Mouse (Mus musculus): ENCODE results near the gene Slc38a9.

Gene Slc38a9

DNA sequence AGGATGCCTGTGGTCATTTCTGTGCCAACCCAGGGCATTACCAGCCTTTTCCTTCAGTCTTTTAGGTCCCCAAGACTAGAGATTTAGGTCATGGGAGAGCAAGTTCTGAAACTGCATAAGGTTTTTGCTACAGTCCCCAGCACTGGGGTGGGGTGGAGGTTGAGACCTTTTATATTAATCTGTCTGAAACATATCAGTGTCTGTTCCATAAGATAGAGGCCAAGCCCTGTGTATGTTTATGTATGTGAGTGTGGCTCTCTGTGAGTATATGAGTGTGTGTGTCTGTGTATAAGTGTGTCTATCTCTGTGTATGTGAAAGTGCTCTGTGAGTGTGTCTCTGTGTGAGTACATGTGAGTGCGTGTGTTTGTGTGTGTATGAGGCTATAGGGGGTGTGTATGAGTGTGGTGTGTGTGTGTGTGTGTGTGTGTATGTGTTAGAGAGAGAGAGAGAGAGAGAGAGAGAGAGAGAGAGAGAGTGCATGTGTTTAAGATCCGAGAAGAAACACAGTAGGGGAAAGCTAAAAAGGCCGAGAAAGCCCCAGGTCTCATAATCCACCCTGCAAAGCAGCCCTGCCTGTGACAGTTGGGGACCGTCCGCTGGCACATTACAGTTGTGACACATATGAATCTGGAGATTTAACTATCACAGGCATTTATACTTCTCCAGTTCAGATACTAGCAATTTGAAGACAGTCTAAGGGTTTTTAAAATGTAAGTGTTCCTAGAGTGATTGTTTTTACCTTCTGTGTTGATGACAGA lies 85.6 kb downstream of the Slc38a9 start:
- DNase-seq (ENCODE audit: low read depth, low spot score): no peak

GRCm38 (mm10) chr13:112746695-112747055 lies 86.1 kb downstream of the Slc38a9 start:
- DNase-seq (ENCODE audit: low read depth, low spot score): no peak

DNA sequence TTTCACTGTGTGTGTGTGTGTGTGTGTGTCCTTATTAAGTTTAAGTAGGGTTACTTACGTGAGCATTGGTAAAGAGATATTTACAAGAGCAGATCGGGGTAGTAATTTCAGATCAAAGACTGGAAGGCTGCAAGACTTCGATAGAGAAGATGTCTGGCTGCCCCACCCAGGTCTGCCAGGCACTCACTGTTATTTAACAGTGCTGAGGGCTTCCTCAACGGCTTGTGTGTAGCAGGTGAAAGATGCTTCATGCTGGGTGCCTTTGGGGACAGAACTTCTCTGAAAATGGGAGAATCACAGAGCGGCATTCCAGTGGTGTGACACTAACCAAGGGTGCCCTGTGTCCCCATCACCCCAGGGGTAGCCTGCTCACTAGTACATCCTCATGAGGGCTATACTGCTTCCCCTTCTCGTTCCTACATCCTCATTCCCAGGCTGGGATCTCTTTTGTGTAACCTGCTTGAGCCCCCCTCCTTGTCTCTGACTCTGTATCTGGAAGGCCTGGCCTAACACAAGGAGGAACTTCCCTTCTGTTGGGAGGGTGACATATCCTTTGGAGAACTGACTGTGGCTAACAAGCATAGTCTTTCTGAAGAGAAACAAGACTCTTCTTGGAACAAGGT lies 87.4 kb downstream of the Slc38a9 start:
- DNase-seq (ENCODE audit: low read depth, low spot score): no peak

GRCm38 (mm10) chr13:112748808-112749510 lies 88.4 kb downstream of the Slc38a9 start:
- no peak for DNase-seq (ENCODE audit: low read depth, low spot score)

GRCm38 (mm10) chr13:112749881-112750280 lies 89.3 kb downstream of the Slc38a9 start:
- no peak for DNase-seq (ENCODE audit: low read depth, low spot score)

- DNase-seq (ENCODE audit: low read depth, low spot score): peak; percentile 14
These were observed 91.1 kb downstream of the Slc38a9 start for GRCm38 (mm10) chr13:112751454-112752308.

DNA sequence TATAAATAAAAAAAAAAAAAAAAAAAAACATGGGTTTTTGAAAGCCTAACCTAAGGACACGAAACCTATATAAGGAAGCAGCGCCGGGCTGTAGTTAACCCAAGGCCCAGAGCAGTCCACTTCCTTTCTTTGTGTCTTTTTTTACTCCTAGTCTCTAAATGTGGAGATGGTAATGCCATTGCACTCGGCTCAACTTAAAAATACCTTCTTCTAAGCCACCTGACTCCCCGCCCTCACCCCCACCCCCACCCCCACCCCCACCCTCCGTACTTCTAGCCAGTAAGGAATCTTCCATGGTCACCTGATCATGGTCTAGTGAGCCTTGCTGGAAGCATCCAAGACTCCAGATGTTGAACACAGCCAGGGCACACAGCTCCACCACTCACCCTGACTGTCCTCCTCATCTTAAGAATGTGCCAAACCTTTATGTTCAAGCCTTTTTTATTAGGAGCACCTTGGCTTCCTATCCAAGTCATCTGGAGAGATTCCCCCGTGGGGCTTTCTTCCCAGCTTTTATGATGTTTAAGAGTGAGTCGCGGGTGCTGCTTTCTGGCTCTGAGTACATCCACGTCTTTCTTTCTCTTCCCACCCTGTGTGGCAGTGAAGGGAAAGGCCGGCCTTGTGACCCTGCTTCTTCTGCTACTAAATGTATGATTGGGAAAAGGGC lies 91.9 kb downstream of the Slc38a9 start:
- DNase-seq (ENCODE audit: low read depth, low spot score): no peak

DNA sequence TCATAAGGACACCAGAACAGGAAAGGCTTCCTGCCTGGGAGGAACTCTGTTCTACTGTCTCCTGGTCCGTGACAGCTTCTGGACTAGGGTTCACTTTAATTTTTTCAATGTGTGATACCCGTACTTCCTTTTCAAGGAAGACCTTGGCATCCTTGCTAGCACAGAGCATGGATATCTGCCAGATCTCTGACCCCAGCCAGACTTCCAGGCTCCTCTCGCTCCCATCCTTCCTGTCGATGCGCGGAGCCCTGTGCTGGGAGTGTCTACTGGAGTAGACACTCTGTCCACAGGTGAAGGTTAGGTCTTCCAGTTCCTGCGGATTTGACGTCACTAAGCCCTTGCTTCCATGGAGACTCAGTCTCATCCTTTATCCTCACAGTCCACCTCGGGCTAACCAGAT lies 93.0 kb downstream of the Slc38a9 start:
- DNase-seq (ENCODE audit: low read depth, low spot score): no peak

DNA sequence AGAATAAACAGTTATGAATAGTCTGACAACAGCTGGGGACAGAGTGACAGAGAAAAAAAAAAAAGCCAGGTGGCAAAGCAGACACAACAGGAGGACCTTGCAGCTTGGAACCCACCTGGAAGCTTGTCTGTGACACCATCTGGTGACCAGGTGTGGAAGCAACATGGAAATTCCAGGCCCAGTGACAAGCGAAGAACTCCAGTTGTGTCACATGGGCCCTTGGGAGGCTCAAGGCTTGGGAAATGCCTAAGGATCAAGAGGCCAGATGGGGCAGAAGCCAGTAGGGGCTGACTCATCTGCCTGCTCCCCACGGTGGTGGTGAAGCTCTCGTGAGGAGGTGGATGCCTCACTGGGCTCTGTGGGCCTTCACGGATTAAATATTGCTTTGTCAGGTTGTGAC lies 94.3 kb downstream of the Slc38a9 start:
- DNase-seq (ENCODE audit: low read depth, low spot score): no peak

DNA sequence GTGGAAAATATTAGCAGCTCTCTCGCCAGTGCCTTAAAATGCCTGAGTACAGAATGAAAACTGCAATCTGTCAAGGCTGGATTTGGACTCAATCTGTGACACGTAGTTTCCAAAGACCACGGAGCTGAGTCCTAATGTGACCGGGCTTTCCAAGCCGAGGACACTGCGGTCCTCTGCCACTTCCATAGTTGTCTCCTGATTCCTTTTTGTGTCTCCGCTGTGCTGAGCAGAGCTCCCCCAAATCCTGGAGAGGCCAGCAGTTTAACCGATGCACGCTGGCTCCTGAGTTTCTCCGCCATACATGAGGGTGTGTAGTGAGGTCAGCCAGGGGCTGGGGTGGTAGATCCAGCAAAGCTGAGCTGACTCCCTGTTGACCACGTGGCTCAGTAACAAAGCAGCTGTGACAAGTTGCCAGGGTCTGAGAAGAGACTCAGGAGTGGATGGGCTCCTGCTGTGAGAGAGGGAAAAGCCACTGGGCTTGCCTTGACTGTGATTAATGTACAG lies 95.0 kb downstream of the Slc38a9 start:
- DNase-seq (ENCODE audit: low read depth, low spot score): no peak

DNA sequence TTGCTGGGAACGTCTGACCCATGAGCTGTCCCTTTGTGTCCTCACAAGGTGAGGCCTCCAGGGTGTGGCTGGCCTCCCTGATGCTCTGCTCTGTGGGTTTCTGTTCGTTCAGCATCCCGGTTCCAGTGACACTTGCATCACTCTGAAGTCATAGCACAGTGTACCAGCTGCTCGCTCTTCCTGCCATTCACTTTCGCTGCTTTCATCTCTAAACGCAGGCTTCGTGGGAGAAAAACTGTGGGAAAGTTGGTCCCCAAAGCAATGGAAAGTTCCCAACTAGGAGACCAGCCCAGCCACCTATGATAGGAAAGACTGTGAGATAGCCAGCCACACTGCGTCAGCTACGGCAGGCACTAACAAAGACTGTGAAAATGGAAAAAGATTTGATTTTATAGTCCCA lies 96.8 kb downstream of the Slc38a9 start:
- no peak for DNase-seq (ENCODE audit: low read depth, low spot score)

DNA sequence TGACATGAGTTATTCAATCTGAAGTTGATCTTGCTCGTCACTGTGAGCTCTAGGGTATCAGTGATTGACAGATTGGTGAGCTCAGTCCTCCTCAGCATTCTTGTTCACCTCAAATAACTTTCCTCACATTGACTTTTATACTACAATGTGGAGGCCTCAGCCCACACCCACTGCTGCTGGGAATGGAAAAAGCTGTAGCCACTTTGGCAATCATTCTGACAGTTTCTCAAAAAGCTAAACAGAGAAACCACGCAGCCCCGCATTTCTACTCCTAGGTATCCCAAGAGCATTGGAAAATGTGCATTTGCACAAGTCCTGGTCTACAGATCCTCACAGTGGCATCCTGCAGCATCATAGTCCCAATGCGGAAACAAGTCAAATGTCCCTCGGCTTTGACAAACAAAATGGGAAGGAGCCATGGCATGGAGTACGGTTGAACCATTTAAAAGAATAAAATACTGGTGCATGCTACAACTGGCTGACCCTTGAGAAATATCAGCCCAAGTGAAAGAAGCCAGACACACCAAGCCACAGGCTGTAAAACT lies 98.1 kb downstream of the Slc38a9 start:
- no peak for DNase-seq (ENCODE audit: low read depth, low spot score)

DNA sequence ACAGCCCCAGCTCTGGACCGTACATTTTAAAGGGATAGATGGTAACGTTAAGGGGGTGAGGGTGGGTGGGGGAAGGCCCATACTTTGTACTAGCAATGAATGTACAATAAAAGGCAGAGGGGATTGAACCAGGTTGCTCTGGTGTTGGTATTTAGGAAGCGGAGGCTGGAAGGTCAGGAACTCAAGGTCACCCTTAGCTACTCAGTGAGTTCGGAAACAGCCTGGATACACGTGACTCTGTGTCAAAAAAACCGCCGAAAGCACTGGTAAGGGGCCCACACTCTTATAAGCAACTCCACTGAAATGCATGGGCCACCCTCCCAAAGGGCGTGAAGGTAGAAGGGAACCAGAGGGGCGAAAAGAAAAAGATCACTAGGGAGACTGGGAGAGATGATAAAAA lies 98.8 kb downstream of the Slc38a9 start:
- DNase-seq (ENCODE audit: low read depth, low spot score): no peak

GRCm38 (mm10) chr13:112759777-112760537 lies 99.4 kb downstream of the Slc38a9 start:
- no peak for DNase-seq (ENCODE audit: low read depth, low spot score)

- peak; percentile 20 for DNase-seq (ENCODE audit: low read depth, low spot score)
These were observed 100.0 kb downstream of the Slc38a9 start for GRCm38 (mm10) chr13:112760538-112760881.

DNA sequence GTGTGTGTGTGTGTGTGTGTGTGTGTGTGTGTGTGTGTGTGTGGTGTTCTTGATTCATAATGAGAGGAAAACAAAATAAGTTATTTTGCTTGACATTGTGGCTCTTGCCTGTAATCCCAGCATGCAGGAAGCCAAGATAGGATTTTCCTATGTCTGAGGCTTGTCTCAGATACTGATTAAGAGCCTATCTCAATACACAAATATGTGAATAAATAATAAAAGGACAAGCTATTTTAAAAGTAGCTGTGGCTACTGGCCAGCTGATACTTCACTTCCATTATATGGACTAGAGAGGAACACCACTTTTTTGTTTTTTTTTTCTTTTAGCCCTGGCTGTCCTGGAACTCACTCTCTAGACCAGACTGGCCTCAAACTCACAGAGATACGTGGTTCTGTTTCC lies 101.2 kb downstream of the Slc38a9 start:
- no peak for DNase-seq (ENCODE audit: low read depth, low spot score)

GRCm38 (mm10) chr13:112762548-112762947 lies 102.0 kb downstream of the Slc38a9 start:
- DNase-seq (ENCODE audit: low read depth, low spot score): no peak

GRCm38 (mm10) chr13:112763531-112764091 lies 103.1 kb downstream of the Slc38a9 start:
- DNase-seq (ENCODE audit: low read depth, low spot score): no peak

GRCm38 (mm10) chr13:112764556-112764955 lies 104.0 kb downstream of the Slc38a9 start:
- no peak for DNase-seq (ENCODE audit: low read depth, low spot score)

GRCm38 (mm10) chr13:112765654-112766053 lies 105.1 kb downstream of the Slc38a9 start:
- no peak for DNase-seq (ENCODE audit: low read depth, low spot score)

Data from CD4-positive, CD25-positive, alpha-beta regulatory T cell, adult 2 months (primary cell).